Mouse (Mus musculus) gastrocnemius, postnatal 10 days (tissue): Measurements from ENCODE around the gene Zfp408. TPM values are rescaled to one million over a fixed set of nuclear protein-coding genes. Genes with fewer than 3 reads are reported as not detected.
"Not testable (repeated sequence)": the region's sequence is repeated elsewhere in the genome, so short reads cannot be mapped to it uniquely, and the experiment has no call there.

ENCODE experiments used
- DNase-seq: peaks from one replicate; pipeline ENCODE4 v3.0.0; 2021; ENCODE audit warnings: mixed read lengths
- total RNA-seq, 2 experiments: library from RNA; stranded (reverse); gene quantifications; 2 replicates each; pipeline ENCODE4 v1.2.3; 2021

Gene Zfp408
- total RNA-seq, 2 experiments from 2014 or later: 5.9 to 6.4 TPM

DNA sequence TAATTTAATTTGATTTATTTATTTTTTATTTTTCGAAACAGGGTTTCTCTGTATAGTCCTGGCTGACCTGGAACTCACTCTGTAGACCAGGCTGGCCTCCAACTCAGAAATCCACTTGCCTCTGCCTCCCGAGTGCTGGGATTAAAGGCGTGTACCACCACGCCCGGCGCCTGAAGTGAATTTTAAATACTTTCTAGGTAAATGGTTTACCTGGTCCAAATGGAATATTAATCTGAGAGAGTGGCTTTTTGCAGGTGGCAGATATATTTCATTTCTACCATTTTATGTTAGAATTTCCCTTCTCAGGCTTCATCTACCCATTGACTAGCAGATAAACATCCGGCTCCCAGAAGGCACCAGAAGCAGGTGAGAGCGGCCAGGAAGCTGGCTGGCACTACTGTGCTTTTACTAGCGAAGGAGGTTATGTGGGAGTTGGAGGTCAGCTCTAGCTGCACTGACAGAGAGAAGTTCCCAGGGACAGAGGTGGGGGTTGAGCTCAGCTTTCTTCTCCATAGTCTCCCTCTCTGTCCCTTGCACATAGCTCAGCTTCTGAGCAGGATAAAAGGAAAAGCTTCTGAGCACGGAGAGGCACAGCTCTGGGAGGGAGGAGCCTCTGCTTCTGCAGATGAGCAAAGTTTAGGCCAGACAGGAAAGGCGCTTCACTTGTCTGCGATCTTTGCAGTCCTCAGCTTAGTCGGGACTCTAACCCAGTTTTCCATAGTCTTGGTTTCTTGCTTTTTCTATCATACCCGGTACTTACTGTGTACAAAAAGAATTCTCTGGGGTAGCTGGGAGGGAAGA lies 2.1 kb upstream of the Zfp408 start:
- no peak for DNase-seq

DNA sequence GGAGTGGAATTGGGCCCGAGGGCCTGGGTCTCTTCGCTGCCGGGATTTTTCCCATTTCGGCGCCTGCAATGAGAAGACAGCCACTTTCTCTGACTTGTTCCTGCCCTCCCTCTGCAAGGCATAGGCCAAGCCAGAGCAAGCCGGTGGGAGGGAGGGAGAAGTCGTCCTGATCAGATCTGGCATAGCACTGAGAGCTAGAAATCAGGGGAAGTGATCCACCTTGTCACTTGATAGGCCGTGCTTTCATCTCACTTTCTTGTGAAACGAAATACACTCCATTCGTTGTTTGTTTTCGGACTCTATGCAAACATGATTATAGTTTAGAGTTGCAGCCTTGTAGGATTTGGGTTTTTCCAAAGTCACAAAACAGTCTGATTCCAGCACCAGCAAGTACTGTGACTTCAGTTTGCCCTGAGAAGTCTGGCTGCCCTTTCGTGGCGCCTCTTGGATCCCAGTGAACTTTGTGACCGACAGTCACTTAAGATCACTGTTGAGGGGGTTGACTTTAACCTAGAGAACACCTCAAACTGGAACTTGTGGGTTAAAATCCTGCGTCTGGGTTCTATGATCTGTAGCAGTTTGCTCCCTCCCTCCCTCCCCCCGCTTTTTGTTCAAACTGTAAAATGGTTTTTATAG lies 887 bp upstream of the Zfp408 start:
- no peak for DNase-seq

DNA sequence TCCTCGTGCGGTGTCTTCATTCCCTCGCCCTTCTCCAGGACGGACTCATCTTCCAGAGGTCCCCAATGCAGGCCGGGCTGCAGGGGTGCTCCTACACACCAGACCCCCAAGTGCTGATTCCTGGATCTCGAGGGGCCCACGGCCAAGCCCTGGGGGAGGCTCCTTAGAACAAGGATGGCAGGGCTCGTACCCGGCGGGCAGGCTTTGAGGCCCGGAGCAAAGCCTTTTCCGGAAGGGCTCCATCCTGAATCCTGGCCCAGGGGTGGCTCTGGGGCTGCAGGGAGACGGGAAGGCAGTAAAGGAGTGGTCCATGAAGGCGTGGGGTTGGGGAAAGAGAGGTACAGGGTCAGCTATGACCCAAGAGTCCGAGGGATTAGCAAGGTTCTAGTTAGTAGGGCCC lies 439 bp downstream of the Zfp408 start:
- no peak for DNase-seq

DNA sequence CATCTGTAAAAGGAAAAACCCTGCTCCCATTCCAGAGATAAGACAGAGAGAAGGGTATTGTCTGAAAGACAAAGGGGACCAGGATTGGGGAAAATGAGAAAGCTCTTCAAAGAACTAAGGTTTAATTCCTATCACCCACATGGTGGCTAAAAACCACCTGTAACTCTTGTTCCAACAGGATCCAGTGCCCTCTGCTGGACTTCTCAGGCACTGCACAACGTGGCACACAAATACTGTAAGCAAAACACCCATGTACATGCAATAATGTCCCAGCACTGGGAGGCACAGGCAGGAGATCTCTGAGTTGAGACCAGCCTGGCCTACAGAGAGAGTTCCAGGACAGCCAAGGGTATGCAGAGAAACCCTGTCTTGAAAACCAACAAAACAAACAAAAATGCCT lies 2.9 kb downstream of the Zfp408 start:
- peak; percentile 48 for DNase-seq

DNA sequence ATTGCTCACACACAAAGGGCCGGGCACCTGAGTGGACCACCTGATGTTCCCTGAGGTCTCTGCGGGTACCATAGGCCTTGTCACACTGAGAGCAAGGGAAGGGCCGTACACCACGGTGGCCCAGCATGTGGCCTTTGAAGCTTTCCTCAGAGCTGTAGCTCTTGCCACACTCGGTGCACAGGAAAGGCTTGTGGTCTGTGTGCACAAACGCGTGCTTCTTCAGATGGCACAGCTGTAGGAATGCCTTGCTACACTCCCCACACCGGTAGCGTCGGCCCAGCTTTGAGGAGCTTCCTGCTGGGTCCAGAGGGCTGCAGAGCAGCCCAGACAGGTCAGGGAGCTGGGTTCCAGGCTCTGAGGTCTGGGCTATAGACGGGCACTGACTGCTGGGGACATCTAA lies 3.8 kb downstream of the Zfp408 start:
- no peak for DNase-seq

DNA sequence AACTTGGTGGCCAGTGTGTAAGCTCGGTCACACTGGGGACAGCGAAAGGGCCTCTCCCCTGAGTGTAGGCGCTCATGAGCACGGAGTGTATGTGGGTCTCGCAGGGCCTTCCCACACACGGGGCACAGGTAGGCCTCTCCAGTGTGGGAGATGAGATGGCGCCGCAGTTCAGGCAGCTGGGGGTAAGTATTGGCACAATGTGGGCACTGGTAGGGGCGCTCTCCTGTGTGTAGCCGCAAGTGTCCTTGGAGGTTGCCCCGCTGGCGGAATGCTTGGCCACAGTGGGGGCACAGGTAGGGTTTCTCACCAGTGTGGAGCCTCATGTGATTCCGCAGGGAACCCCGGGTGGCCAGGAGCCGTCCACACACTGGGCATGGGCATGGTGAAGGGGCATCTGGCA lies 4.2 kb downstream of the Zfp408 start:
- DNase-seq: no peak

DNA sequence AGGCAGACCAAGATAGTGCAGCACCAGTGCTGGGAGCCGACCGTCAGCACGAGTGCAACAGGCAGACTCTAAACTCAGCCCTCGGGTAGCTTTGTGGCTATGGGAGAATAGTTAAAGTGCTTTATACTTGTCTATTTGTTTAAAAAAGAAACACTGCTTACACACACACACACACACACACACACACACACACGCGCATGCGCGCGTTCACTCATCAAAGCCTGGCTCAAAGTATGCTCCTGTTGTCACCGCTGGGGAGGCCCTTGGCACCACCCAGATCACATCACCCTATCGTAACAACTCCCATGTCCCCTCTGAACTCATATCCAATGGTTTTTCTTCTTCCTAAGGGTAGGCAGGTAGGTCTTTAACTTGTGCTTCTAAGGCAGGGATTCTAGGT lies 5.6 kb downstream of the Zfp408 start:
- no peak for DNase-seq

DNA sequence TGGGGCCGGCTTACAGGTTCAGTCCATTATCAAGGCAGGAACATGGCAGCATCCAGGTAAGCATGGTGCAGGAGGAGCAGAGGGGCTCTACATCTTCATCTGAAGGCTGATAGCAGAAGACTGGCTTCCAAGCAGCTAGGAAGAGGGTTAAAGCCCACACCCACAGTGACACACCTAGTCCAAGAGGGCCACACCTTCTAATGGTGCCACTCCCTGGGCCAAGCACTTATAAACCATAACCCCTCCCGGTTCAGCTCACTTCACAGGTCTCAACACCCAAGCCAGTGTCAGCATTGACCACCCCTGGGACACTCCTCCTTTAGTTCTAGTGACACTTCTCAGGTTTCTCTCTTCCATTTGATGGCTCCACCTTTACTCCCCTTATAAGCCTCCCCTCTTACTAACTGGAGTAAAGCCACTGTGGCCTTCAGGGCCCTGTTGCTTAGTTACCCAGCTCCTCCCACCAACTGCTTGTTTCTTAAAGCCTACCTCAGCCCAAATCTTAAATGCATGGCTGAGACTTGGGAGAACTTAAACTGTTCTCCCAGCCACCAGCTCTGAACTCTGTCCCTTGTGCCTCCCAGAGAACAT lies 6.7 kb downstream of the Zfp408 start:
- no peak for DNase-seq

DNA sequence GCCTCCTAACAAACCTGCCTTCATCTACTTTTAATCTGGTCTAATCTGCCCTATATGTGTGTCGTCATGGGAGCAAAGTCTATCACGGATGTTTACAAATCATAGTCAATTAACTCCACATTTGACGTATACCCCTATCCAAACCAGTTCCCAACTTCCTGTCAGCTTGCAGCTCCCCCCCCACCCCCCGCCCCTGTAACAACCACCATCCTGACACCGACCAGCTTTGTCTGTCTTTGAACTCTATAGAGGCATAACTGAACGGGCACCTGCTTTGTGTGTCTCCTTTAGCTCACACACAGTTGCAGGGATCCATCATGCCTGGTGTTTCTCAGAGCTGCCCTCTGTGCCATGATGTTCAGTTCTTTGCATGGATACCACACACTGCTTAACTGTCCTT lies 10.7 kb downstream of the Zfp408 start:
- DNase-seq: no peak

DNA sequence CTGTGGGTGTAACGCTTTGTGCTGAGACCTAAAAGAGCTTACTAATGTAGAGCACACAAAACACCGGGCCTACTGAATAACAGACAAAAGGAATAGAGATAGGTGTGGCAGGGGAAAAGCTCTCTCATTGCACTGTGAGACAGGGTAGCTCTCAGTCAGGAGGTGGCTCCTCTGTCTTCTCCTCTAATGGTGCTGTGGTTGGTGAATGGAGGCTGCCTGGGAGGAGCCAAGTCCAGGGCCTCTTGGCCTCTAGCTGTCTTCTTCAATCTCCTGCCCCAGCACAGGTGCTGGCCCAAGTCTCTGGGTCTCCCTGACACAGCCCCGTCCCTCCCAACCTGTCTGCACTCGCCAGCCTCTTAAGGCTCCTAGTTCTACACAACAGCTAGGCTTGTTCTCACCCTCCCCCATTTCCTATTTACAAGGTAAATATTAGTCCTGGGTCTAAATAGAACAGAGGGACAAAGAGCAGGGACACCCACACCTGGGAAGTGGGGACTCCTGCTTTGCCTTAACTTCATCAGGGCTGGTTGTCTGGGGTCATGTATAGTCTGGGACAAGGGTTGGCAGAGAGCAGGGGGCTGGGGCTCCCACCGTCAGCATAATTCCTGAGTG lies 12.8 kb downstream of the Zfp408 start:
- DNase-seq: no peak

DNA sequence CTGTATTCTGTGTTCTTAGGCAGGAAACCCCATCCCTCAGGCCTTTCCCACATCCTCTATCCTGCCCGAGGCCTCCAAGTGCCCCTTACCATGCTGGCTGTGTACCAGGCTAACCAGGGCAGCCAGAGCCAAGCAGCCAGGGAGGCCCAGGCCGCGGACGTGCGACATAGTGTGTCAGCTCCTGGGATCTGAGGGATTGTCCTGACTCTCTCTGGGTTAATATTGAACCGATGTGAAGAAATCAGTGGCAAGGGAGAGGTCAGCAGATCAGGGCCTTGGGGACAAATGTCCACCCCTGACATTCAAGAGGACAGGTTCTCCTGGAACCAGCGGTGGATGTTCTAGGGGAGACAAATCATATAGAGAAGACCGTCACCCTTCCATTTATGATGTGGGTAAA lies 13.4 kb downstream of the Zfp408 start, which contains the start of gene F2:
Gene F2, minus strand, starts transcription at position 186 of the 400 bp plus-strand sequence.
- no peak for DNase-seq

DNA sequence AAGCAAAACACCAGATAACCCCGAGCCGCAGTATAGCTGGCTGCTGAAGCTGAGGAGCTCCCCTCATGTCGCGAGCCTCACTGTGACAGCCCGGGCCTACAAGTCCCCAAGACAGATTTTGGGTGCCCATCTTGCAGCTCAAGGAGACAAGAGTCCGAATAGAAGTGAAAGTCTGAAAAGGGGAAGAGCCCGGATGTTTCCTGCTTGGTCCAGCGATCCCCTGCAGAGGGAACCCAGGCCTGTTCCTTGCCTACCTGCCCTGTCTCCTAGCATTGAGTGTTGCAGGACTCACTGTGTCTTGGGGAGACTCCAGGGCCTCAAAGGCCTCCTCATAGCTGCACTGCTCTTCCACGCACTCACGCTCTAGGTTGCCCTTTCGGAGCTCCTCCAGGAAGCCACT lies 14.1 kb downstream of the Zfp408 start:
- no peak for DNase-seq

DNA sequence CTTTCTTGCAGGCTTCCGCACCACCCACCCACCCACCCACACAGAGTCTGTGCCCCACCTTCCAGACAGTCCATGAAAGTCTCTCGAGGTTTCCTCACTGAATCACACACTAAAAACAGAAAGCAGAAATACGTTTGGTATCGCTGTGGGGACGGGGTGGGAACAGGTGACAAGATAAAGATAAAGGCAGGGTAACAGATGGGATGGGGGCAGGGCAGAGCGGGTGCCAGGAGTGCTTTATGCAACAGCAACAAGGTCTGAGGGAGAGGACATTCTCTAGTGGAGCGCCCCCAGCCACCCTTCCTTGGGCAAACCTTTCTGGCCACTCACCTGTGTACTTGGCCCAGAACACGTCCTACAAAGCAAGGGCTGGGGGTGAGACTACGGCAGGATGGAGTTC lies 14.8 kb downstream of the Zfp408 start:
- DNase-seq: no peak

DNA sequence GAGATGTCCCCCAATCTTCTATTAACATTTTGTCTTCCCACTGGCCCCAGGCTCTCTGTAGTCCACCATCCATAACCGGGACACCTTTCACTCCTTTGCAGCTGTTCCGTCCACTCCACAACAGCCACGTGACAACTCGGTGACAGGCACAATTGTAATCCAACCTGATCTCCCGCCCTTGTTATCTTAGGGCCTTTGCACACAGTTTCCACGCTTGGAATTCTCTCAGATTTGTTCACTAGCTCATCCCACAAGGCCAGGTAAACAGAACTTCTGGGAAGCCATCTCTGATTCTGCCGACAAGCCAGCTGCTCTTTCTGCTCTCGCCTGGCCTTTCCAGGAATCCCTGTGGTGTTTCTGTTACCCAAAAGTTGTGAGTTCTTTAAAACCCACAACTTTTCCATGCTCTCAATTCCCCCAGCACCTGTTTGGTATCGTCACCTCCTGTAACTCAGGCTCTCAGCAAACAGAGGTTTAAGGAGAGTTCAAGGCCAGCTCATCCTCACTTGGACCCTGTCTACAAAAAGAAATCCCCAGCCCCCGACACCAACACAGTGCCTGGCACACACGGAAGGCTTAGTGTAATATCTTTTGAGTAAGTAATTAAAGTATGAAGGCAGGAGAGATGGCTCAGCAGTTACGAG lies 16.1 kb downstream of the Zfp408 start:
- no peak for DNase-seq

DNA sequence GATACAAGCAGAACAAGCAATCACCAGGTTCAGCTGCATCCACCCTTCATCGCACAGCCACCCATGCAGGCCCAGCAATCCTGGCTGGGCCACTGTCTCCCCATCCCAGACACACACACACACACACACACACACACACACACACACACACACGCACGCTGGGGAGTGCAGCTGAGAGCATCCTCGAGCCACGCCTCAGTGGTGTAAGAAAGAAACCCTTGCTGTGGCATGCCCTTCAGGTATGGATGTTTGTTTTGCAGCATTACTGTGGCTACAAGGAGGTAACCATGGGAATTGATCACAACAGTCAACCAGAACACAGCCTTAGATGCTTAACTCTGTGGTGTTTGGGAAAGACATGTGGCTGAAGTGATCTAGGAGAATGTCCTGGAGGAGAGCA lies 17.3 kb downstream of the Zfp408 start:
- DNase-seq: no peak

DNA sequence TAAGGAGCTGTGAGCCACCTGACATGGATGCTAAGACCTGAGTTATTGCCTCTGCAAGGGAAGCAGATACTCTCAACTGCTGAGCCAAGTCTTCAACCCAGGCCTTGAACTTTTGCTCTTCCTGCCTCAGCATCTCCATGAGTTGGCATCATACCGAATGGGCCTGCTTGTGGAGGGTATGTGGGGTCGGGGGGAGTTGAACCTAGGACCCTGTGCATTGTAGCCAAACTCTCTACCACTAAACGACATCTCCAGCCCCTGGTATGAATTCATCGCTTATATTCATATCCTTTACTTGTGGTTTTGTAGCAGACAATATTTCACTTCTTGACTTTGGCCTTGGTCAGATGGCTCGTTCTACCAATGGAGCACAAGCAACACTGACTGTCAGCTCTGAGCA lies 17.8 kb downstream of the Zfp408 start:
- no peak for DNase-seq

DNA sequence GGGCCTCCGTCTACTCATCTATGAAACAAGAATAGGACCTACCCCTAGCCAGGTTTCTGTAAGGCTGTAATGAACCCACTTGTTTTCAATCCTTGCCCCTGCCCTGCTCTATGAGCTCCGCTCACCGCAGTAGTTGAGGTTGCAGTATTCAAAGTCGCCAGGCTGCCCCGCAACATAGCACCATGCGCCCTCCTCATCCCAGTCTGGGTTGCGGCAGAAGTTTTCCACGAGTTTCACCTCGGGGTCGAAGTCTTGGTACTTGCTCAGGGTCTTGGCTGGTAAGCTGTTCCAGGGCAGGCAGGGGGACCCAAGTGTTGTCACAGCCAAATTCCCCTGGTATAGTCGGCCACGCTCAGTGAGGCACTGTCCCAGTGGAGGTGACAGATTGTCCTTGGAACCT lies 19.2 kb downstream of the Zfp408 start:
- no peak for DNase-seq

DNA sequence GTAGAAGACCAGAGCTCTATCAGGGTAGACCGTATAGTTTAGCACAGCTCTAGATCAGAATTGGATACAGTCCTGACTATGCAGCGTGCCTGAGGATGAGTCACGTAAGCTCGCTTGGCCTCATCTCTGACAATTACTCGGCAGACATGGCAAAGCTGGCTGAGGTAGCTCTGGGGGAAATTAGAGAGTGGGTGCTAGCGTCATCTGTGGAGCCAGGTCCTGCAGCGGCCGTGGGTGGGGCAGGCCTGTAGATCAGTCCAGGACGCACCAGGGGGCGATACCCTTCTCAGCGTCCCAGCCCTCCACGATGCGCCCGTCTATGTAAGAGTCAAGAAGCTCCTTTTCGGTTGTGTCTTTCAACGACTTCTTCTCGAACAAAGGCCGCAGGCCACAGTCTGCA lies 19.9 kb downstream of the Zfp408 start:
- DNase-seq: no peak

DNA sequence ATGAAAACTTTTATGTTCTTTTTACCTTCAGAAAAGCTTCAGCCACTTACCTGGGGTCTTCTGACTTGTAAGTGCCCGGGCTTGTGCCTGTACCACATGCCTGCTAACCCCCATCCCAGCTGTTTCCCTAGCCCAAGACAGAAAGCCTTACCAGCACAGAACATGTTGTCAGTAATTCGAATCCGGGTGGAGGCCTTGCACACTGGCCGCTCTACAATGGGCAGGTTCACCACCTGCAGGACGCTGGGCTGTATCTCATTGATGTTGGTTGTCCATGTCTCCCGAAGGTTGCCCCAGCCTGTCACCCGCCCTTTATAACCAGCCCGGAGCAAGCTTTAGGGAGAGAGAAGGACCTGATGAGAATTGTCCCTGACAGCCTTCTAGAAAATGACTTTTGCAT lies 21.4 kb downstream of the Zfp408 start:
- no peak for DNase-seq

DNA sequence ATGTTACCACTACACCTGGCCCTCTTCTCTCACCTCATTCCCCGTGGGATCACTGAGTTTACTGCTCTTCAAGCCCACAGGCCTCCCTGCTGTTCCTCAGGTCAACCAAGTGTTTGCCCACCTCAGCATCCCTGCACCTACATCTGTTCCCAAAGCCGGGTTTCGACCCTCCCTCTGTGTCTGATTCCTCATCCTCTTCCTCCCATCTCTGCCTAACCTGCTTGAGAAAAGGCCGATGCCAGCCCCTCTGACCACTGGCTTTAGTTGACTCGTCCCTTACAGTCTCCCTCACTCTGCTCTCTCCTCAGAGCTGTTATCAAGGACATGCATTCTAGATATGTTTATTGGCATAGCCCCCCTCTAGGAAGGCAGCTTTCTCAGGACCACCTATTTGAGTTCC lies 22.1 kb downstream of the Zfp408 start:
- no peak for DNase-seq

DNA sequence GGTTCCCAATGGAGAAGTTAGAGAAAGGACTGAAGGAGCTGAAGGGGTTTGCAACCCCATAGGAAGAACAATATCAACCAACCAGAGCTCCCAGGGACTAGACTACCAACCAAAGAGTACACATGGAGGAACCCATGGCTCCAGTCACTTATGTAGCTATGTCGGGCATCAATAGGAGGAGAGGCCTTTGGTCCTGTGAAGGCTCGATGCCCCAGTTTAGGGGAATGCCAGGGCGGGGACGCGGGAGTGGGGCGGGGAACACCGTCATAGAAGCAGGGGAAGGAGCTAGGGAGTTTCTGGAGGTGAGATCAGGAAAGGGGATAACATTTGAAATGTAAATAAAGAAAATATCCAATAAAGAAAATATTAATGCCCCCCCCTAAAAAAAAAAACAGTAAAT lies 26.2 kb downstream of the Zfp408 start:
- not testable (repeated sequence) for DNase-seq

DNA sequence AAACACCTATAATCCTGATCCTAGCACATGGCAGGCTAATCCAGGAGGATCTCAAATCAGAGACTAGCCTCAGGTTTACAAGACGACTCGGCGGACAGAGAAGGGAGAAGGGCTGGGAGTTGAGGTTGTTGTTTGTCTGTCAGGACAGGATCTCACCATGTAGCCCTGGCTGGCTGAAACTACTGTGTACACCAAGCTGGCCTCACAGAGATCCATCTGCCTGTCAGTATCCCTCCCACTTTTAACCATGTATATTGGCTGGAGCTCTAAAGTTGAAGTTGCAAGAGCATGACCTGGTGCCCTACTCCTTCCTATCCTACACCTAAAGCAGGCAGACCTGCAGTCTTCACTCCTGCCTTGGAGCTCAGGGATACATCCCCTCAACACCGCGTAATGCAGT lies 27.2 kb downstream of the Zfp408 start:
- DNase-seq: no peak

DNA sequence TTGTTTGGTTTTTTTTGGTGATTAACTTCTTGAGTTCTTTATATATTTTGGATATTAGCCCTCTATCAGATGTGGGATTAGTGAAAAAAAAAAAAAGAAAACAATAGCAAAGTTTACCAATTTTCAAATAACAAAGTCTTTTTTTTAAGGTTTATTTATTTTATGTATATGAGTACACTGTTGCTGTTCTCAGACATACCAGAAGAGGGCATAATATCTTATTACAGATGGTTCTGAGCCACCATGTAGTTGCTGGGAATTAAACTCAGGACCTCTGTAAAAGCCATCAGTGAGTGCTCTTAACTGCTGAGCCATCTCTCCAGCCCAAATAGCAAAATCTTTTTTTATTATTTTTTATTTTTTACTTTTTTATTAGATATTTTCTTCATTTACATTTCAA lies 40.2 kb downstream of the Zfp408 start:
- not testable (repeated sequence) for DNase-seq
